Mouse (Mus musculus): ENCODE results near the gene Gm20521.

DNA sequence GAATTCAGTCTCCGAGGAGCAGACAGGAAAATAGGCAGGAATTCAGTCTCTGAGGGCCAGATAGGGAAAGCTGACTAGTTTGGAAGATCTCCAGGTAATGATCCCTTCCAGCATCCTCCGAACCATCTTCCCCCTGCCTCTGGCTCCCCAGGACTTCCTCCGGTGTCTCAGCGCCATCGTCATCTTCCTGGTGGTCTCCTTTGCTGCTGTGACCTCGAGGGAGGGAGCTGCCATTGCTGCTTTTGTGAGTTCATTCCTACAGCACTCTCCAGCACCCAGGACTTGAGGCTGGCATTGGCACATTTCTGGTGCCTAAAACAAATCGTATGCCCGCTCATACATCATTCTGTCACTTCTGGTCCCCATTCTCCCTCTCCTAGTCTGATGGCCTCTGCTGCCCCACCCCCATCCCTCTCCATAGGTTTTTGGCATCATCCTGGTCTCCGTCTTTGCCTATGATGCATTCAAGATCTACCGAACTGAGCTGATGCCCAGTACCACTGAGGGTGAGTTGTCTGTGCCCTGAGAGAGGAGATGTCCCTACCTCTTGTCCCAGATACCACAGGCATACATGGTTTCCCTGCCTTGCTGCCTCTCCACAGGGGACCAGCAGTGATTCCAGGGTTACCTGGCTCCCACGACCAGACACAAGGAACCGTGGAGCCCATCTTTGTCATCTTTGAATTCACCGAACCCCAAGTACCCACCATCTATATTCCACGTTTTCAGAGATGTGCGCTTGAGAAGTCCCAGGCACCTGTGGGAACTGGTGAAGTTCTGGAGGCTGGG is 55.4 kb downstream of the Gm20521 start:
- TF ChIP-seq CTCF (IDR thresholded peaks at IDR 0.05; ENCODE audit: low read depth) (no peak), EP300 (IDR thresholded peaks at IDR 0.05; ENCODE audit: low read depth) (no peak)

Measured in liver, postnatal 0 days (tissue).